Mouse (Mus musculus) kidney, postnatal 0 days (tissue): ENCODE results near the gene Mapkap1. TPM values are rescaled to one million over a fixed set of nuclear protein-coding genes. Genes with fewer than 3 reads are reported as not detected.

ENCODE experiments used
- ATAC-seq: fragments of 200-750 bp; cut with Nextera tagmentation; replicated peaks from 2 replicates; pipeline ENCODE4 v1.8.0; 2017; ENCODE audit warnings: low read depth, moderate number of reproducible peaks, moderate TSS enrichment, moderate library complexity; ENCODE audit not compliant: low FRiP score
- DNase-seq: peaks from one replicate; pipeline ENCODE4 v3.0.0-alpha.2; 2016; ENCODE audit warnings: low spot score
- H3K27ac ChIP-seq: fragments of 300-500 bp; sonication (generic); 2 replicates; pipeline ENCODE4 v1.5.1; 2014; ENCODE audit warnings: mild to moderate bottlenecking
- H3K27me3 ChIP-seq: fragments of 300-500 bp; sonication (generic); 2 replicates; pipeline ENCODE4 v1.6.1; 2014; ENCODE audit warnings: low read length, mixed read lengths; ENCODE audit not compliant: insufficient read depth
- H3K36me3 ChIP-seq: fragments of 300-500 bp; sonication (generic); 2 replicates; pipeline ENCODE4 v1.6.1; 2014; ENCODE audit warnings: low read length, mixed read lengths; ENCODE audit not compliant: insufficient read depth
- H3K4me1 ChIP-seq: fragments of 300-500 bp; sonication (generic); replicated peaks from 2 replicates; pipeline ENCODE4 v1.6.1; 2014; ENCODE audit warnings: antibody characterized with exemption, low read length, mixed read lengths; ENCODE audit not compliant: insufficient read depth
- H3K4me2 ChIP-seq: fragments of 300-500 bp; sonication (generic); 2 replicates; pipeline ENCODE4 v1.6.1; 2014; ENCODE audit warnings: mild to moderate bottlenecking, low read length, moderate library complexity, mixed read lengths
- H3K4me3 ChIP-seq: fragments of 300-500 bp; sonication (generic); replicated peaks from 2 replicates; pipeline ENCODE4 v1.5.1; 2014; ENCODE audit warnings: low read depth, low read length
- H3K9ac ChIP-seq: fragments of 300-500 bp; sonication (generic); 2 replicates; pipeline ENCODE4 v1.6.1; 2014; ENCODE audit warnings: low read depth, low read length
- H3K9me3 ChIP-seq: fragments of 300-500 bp; sonication (generic); replicated peaks from 2 replicates; pipeline ENCODE4 v1.6.1; 2016; ENCODE audit warnings: low read length, inconsistent platforms, mixed read lengths
- CTCF ChIP-seq: IDR thresholded peaks from 2 replicates; pipeline ENCODE4 v1.5.1; 2016; ENCODE audit warnings: antibody characterized with exemption, low read depth, mild to moderate bottlenecking, moderate library complexity
- whole genome bisulfite sequencing: fragments of 180-500 bp; shearing (Covaris S2); extraction: QIAGEN DNeasy Blood & Tissue Kit; methylation state at CpG from one replicate; pipeline ENCODE4 v1.1.7; 2014; 5-methylcytosine and 5-hydroxymethylcytosine counted together
- polyA plus RNA-seq: library from polyadenylated mRNA; unstranded; fragments of >200 nt; fragmentation: Nextera tagmentation; extraction: Ambion mirVana; gene quantifications from 2 replicates; pipeline ENCODE4 v1.2.1, GENCODE M21; 2015

Gene Mapkap1
- 86.2 and 92.3 TPM in 2 replicates for polyA plus RNA-seq

DNA sequence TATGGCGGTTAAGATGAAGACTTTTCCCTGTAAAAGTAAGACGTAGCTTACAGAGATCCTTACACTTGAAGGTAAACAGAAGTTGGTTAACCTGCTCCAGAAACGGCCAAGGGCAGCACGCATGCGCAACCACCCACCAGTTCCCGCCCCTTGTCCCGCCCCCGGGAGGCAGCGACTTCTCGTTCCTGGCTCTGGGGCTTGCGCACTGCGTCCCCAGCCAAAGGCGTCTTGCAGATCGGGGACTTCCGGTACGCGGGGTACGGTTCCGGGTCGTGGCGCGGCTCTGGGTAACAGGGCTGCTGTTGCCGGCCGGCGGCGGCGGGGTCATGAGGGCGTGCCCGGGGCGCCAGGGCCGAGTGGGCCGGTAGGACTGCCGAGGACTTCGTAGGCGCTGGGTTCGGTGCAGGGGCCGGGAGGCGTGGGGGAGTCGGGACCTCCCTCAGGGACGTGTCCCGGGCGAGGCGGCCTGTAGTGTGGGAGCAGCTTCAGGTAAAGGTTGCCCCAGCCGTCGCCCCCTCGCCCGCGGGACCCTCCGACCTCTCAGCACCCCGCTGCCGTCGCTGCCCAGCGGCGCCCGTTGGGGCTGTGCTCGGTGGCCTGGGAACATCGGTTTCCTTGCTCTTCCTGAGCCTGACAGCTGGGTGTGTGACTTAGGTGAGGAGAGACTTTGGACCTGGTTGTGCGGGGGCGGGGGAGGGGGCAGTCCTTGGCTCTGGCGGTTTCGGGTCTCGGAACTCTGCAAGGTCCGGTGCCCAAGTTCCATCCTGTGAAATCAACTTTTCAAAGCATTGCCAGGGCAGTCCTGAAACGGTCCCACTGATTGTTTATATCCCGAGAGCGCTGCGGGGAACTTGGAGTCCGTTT lies at the start of gene Mapkap1:
TSS of gene Mapkap1 (plus strand) at position 171 of the 864 bp plus-strand sequence.
- under 1% methylated on average over 66 of the region's 68 CpGs for whole genome bisulfite sequencing
- H3K9ac ChIP-seq, result peak within 1 kb of the TSS; percentile 90
- H3K4me2 ChIP-seq, result peak within 1 kb of the TSS; percentile 82
- H3K4me3 ChIP-seq, result peak within 1 kb of the TSS; percentile 90
- no peaks in the 10 kb centered on the region for H3K27me3 ChIP-seq
- ATAC-seq (peak; percentile 99), DNase-seq (peak; percentile 98)
- H3K27ac ChIP-seq, result peak within 1 kb of the TSS; percentile 88
- no peaks in the 10 kb centered on the region for H3K9me3 ChIP-seq
- peaks cover 8% of the 10 kb centered on the region; the same call in 1 of the 2 replicates for H3K4me1 ChIP-seq
- no peaks in the 10 kb centered on the region for H3K36me3 ChIP-seq
- TF ChIP-seq CTCF, result 0 out of 2 replicates have a peak, but pooled peaks have one; percentile 4

DNA sequence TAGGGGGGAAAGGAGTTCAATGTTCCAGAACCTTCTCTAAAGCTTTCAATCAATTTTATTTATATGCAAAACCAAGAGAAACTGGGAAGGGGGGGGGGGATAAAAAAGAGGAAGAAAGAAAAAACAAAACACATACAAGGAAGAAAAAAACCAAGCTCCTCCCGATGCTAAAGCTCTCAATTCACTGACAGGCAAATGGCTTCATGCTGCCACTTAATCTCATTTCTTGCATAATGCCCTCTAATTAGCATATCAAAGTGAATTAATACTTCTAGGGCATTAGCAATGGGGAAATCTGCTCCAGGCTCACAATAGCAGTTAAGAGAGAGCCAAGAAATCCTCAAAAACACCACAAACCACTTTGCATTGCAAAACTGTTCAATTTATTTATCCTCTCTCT lies 42.9 kb upstream of the Mapkap1 start:
- DNase-seq, result no peak
- TF ChIP-seq CTCF, result no peak
- Histone ChIP-seq H3K36me3 (no peaks in the 10 kb centered on the region), H3K9me3 (no peaks in the 10 kb centered on the region), H3K27ac (no peak overlapping the region), H3K4me3 (no peak overlapping the region), H3K27me3 (no peaks in the 10 kb centered on the region), H3K4me2 (no peak overlapping the region), H3K9ac (no peak overlapping the region), H3K4me1 (0 out of 2 replicates have a peak, but pooled peaks cover under 1% of the 10 kb centered on the region)
- no peak for ATAC-seq
- 30% methylated on average over 1 of the region's 1 CpGs for WGBS

DNA sequence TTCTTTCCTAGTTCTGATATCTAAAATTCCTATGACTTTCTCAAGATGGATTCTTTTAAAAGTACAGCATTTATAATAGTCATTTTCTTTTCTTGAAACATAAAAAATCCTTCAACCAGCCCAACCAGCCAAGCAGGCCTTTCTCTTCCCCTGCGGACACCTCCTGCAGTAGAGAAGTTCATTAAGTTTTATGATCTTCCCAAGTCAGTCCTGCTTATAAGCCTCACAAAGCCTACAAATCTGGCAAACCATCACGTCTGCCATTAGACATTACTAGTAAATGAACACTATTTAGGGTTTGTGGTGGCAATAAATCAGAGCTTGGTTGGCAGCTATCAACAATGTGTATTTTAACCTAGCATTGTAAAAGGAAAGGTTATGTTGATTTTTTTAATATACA lies 39.5 kb upstream of the Mapkap1 start:
- Histone ChIP-seq H3K4me1 (0 out of 2 replicates have a peak, but pooled peaks cover 5% of the 10 kb centered on the region), H3K36me3 (no peaks in the 10 kb centered on the region), H3K9ac (no peak overlapping the region), H3K9me3 (no peaks in the 10 kb centered on the region), H3K27ac (no peak overlapping the region), H3K4me2 (no peak overlapping the region), H3K4me3 (no peak overlapping the region), H3K27me3 (no peaks in the 10 kb centered on the region)
- whole genome bisulfite sequencing, result 43% methylated on average over 2 of the region's 2 CpGs
- TF ChIP-seq CTCF, result no peak
- DNase-seq (no peak), ATAC-seq (no peak)

DNA sequence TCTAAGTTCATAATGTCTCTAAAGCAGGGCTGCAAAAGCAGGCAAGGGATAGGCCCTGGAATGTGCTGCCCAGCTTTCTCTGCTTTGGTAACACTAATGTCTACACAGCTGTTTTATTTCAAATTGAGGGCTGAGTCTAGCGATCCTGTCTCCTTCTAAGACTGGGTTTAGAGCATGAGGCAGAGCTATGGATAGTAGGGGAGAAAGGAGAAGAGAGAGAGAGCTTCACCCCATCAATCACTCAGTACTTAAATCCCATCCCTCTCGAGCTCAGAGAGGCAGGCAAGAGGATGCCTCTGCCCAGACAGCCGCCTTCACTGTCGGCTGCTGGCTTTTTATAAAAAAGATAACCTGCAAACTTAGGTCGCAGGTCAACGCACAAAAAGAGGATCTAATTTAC lies 38.2 kb upstream of the Mapkap1 start:
- DNase-seq (peak; percentile 80), ATAC-seq (no peak)
- Histone ChIP-seq H3K4me1 (0 out of 2 replicates have a peak, but pooled peaks cover 5% of the 10 kb centered on the region), H3K27ac (no peak overlapping the region), H3K4me2 (0 out of 2 replicates have a peak overlapping the region, but pooled peaks have one; percentile 0), H3K27me3 (no peaks in the 10 kb centered on the region), H3K4me3 (no peak overlapping the region; the same call in 1 of the 2 replicates), H3K9me3 (no peaks in the 10 kb centered on the region), H3K36me3 (no peaks in the 10 kb centered on the region), H3K9ac (no peak overlapping the region)
- WGBS, result 42% methylated on average over 6 of the region's 6 CpGs
- TF ChIP-seq CTCF, result no peak

DNA sequence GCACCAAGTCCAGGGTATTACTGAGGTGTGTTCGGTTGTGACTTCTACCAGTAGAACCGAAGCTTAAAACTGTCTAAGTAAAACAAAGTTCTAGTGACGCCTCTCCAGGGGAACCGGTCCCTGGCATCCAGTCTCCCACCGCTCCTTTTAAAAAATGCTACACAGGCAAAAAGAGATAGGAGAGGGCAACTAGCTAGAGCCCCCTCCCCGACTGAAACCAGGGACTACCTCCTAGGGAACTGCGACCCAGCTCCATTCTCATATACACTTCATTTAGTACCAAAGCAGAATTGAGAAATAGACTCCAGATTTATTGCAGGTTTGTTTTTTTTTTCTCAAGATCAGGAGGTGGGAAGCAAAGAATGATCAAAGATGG lies 36.2 kb upstream of the Mapkap1 start:
- Histone ChIP-seq H3K9ac (peak overlapping the region; percentile 95; the same call in 1 of the 2 replicates), H3K27ac (no peak overlapping the region), H3K27me3 (no peaks in the 10 kb centered on the region), H3K4me3 (peak overlapping the region; percentile 98), H3K4me2 (peak overlapping the region; percentile 95), H3K4me1 (0 out of 2 replicates have a peak, but pooled peaks cover 5% of the 10 kb centered on the region), H3K9me3 (no peaks in the 10 kb centered on the region), H3K36me3 (no peaks in the 10 kb centered on the region)
- TF ChIP-seq CTCF, result no peak
- 14% methylated on average over 7 of the region's 7 CpGs for WGBS
- ATAC-seq (no peak), DNase-seq (no peak)

DNA sequence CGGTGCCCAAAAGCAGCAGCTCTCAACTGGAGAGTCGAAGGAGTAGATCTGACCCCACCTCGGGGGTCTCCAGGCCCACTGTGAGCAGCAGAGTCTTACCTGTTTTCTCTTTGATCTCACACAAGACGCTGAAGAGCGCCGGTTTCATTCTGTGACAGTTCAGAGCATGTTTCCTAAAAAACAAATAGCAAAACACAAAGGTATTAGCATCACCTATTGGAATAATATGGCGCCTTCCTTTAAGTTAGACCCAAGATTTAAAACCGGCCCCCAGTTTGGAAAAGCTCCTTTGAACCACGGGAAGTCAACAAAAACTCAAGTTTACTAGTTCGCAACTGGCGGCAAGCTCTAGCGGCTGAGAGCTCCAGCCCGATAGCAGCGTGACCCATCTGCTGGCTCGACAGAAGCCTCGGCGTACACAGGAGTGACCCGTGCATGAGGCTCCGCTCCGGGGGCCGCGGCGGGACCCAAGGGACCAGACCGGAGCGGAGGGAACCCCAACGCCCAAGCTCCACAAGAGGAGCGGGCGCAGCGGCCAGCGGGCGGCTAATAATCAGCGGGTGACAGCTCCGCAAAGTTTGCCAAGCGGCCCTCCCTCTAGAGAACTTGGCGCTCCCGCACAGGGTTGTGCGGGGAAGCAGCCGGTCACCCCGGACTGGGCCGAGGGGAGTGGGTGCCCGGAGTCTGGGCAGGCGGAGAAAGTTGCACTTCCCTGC lies 35.7 kb upstream of the Mapkap1 start:
- Histone ChIP-seq H3K27me3 (no peaks in the 10 kb centered on the region), H3K4me1 (0 out of 2 replicates have a peak, but pooled peaks cover 5% of the 10 kb centered on the region), H3K27ac (peak overlapping the region; percentile 97), H3K9ac (peak overlapping the region; percentile 95), H3K4me2 (peak overlapping the region; percentile 95), H3K36me3 (no peaks in the 10 kb centered on the region), H3K9me3 (no peaks in the 10 kb centered on the region), H3K4me3 (peak overlapping the region; percentile 98)
- ATAC-seq, result no peak
- under 1% methylated on average over 42 of the region's 42 CpGs for WGBS
- DNase-seq, result peak; percentile 44
- no peak for TF ChIP-seq CTCF
